Mouse (Mus musculus) mouse trophoblast stem cell (cell line): ENCODE measurements around the gene Calhm4.

Source experiments
- in situ Hi-C, 2 experiments: fragments of 300-500 bp; cut with MseI, MboI; formaldehyde crosslinking; loops; 2 replicates in 1 of 2; 3 replicates in 1 of 2; pipeline ENCODE4 v1.15.1; 2025

Gene Calhm4

GRCm38 (mm10) chr10:34044210-34044609 is at the start of gene Calhm4:
TSS of gene Calhm4 (minus strand) at chr10:34044310.
- in situ Hi-C loops: loop anchor here in 1 of 2 experiments (25.0 kb wide), 1 partner anchor 193 kb away; no protein-coding TSS in a partner anchor

- in situ Hi-C loops: loop anchor here in 1 of 2 experiments (10.0 kb wide), 1 partner anchor 57 kb away; the partner anchor contains the start of gene Trappc3l
These were observed 47.8 kb upstream of the Calhm4 start for GRCm38 (mm10) chr10:34091888-34092287.

- in situ Hi-C loops: loop anchor here in 1 of 2 experiments (10.0 kb wide), 1 partner anchor 56 kb away; the partner anchor contains the start of gene Trappc3l
These were observed 46.4 kb upstream of the Calhm4 start for GRCm38 (mm10) chr10:34090481-34090880.

- in situ Hi-C loops: no loop called here
These were observed 45.4 kb upstream of the Calhm4 start for GRCm38 (mm10) chr10:34089517-34089916.

- in situ Hi-C loops: no loop called here
These were observed 44.4 kb upstream of the Calhm4 start for GRCm38 (mm10) chr10:34088515-34088914.

GRCm38 (mm10) chr10:34086514-34086913 is 42.4 kb upstream of the Calhm4 start:
- in situ Hi-C loops: no loop called here

GRCm38 (mm10) chr10:34074522-34075200 is 30.6 kb upstream of the Calhm4 start:
- in situ Hi-C loops: no loop called here

- in situ Hi-C loops: no loop called here
These were observed 27.5 kb upstream of the Calhm4 start for GRCm38 (mm10) chr10:34071650-34072049.

- in situ Hi-C loops: no loop called here
These were observed 26.9 kb upstream of the Calhm4 start for GRCm38 (mm10) chr10:34070999-34071492.

GRCm38 (mm10) chr10:34069606-34070005 is 25.5 kb upstream of the Calhm4 start:
- in situ Hi-C loops: no loop called here

GRCm38 (mm10) chr10:34066591-34066990 is 22.5 kb upstream of the Calhm4 start:
- in situ Hi-C loops: no loop called here

GRCm38 (mm10) chr10:34053987-34054386 is 9.9 kb upstream of the Calhm4 start:
- in situ Hi-C loops: no loop called here

GRCm38 (mm10) chr10:34037401-34037800 is 6.7 kb downstream of the Calhm4 start, which contains the start of gene Trappc3l:
TSS of gene Trappc3l (plus strand) at chr10:34037597.
- in situ Hi-C loops: loop anchor here in 1 of 2 experiments (10.0 to 25.0 kb wide), 2 partner anchors 57 to 200 kb away; partner anchors contain the start of gene Calhm5

GRCm38 (mm10) chr10:34036587-34036986 is 7.5 kb downstream of the Calhm4 start:
- in situ Hi-C loops: loop anchor here in 1 of 2 experiments (10.0 to 25.0 kb wide), 2 partner anchors 58 to 201 kb away; partner anchors contain the start of gene Calhm5

GRCm38 (mm10) chr10:34033630-34034305 is 10.3 kb downstream of the Calhm4 start:
- in situ Hi-C loops: loop anchor here in 1 of 2 experiments (10.0 to 25.0 kb wide), 2 partner anchors 61 to 204 kb away; partner anchors contain the start of gene Calhm5

GRCm38 (mm10) chr10:34030322-34030721 is 13.8 kb downstream of the Calhm4 start:
- in situ Hi-C loops: loop anchor here in 1 of 2 experiments (10.0 to 25.0 kb wide), 2 partner anchors 64 to 207 kb away; partner anchors contain the start of gene Calhm5

GRCm38 (mm10) chr10:34019302-34020075 is 24.6 kb downstream of the Calhm4 start, which contains the start of gene Rwdd1:
TSS of gene Rwdd1 (minus strand) at chr10:34019624.
- in situ Hi-C loops: no loop called here

GRCm38 (mm10) chr10:34018746-34019301 is 25.3 kb downstream of the Calhm4 start:
- in situ Hi-C loops: no loop called here

- in situ Hi-C loops: no loop called here
These were observed 30.9 kb downstream of the Calhm4 start for GRCm38 (mm10) chr10:34013241-34013640.

- in situ Hi-C loops: no loop called here
These were observed 31.5 kb downstream of the Calhm4 start for GRCm38 (mm10) chr10:34012581-34012980.

- in situ Hi-C loops: no loop called here
These were observed 45.7 kb downstream of the Calhm4 start for GRCm38 (mm10) chr10:33998397-33998796.
